Mouse (Mus musculus): ENCODE results near the gene Ogfod1. TPM values are rescaled to one million over a fixed set of nuclear protein-coding genes. Genes with fewer than 3 reads are reported as not detected.

Gene Ogfod1
- polyA plus RNA-seq (2015; fragmentation: Illumina TruSeq; extraction: RNeasy Lipid Tissue Mini Kit (QIAGEN cat#74804); ENCODE audit: insufficient read depth, low read depth, low replicate concordance), result 6.4 TPM

GRCm38 (mm10) chr8:94036944-94037524, at the start of gene Ogfod1, which contains the start of gene Nudt21:
Gene Ogfod1, plus strand, starts transcription at chr8:94037198.
Gene Nudt21, minus strand, starts transcription at chr8:94037031.

GRCm38 (mm10) chr8:94012013-94012951, 24.7 kb upstream of the Ogfod1 start, which contains the start of gene Amfr:
Gene Amfr, minus strand, starts transcription at chr8:94012842.

DNA sequence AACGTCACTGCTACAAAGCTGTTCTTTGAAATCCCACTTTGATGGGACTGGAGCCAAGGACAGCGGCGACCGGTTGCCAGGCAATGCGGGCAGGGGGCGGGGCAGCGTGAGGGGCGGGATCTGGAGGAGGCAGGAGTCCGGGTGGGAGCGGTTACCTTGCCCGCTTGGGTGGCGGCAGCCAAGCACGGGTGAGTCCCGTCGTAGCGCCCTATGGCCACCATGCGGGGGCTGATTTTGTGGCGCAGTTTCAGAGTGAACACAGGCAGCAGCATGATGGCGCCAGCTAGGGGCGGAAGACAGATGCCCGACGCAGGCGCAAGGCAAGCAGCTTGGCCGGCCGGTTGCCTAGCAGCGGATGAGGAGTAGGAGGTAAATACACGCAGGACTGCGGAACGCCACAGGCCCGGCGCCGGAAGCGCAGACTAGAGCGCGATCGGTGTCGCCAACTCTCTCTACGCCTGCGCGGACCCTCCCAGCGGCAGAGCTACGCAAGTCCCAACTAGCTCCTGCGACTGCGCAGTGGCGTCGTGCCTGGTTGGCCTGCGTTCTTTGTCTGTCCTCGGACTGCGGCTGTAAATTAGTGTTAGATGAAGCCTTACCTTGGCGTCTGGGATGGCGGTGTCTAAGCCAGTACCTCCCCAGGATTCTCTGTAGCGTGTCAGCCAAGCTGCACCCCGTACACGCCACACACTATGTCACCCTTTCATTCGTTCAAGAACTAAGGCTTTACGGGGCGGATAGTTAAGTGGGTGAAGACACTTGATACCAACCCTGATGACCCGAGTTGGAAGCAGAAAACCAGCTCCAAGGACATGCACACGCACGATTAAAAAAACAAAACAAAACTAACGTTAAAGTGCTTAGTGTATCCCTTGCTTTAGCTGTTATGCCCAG, 61.3 kb downstream of the Ogfod1 start, which contains the start of gene Bbs2:
Bbs2 (minus strand) TSS at position 848 of the 894 bp plus-strand sequence.

Other genes with a start within 250 kb of the Ogfod1 start
- 17.7 TPM for gene Gnao1, start 227.2 kb upstream of the Ogfod1 start, polyA plus RNA-seq (2015; fragmentation: Illumina TruSeq; extraction: RNeasy Lipid Tissue Mini Kit (QIAGEN cat#74804); ENCODE audit: insufficient read depth, low read depth, low replicate concordance)
- 24.7 TPM for gene Amfr, start 24.4 kb upstream of the Ogfod1 start, polyA plus RNA-seq (2015; fragmentation: Illumina TruSeq; extraction: RNeasy Lipid Tissue Mini Kit (QIAGEN cat#74804); ENCODE audit: insufficient read depth, low read depth, low replicate concordance)
- gene Nudt21, start 167 bp upstream of the Ogfod1 start, polyA plus RNA-seq (2015; fragmentation: Illumina TruSeq; extraction: RNeasy Lipid Tissue Mini Kit (QIAGEN cat#74804); ENCODE audit: insufficient read depth, low read depth, low replicate concordance), result 2.9 TPM
- gene Bbs2, start 61.7 kb downstream of the Ogfod1 start, polyA plus RNA-seq (2015; fragmentation: Illumina TruSeq; extraction: RNeasy Lipid Tissue Mini Kit (QIAGEN cat#74804); ENCODE audit: insufficient read depth, low read depth, low replicate concordance), result 9.0 TPM
- gene Mt4, start 100.0 kb downstream of the Ogfod1 start, polyA plus RNA-seq (2015; fragmentation: Illumina TruSeq; extraction: RNeasy Lipid Tissue Mini Kit (QIAGEN cat#74804); ENCODE audit: insufficient read depth, low read depth, low replicate concordance), result not detected
- not detected for gene Mt3, start 115.4 kb downstream of the Ogfod1 start, polyA plus RNA-seq (2015; fragmentation: Illumina TruSeq; extraction: RNeasy Lipid Tissue Mini Kit (QIAGEN cat#74804); ENCODE audit: insufficient read depth, low read depth, low replicate concordance)
- 331 TPM for gene Mt2, start 135.5 kb downstream of the Ogfod1 start, polyA plus RNA-seq (2015; fragmentation: Illumina TruSeq; extraction: RNeasy Lipid Tissue Mini Kit (QIAGEN cat#74804); ENCODE audit: insufficient read depth, low read depth, low replicate concordance)
- gene Mt1, start 141.9 kb downstream of the Ogfod1 start, polyA plus RNA-seq (2015; fragmentation: Illumina TruSeq; extraction: RNeasy Lipid Tissue Mini Kit (QIAGEN cat#74804); ENCODE audit: insufficient read depth, low read depth, low replicate concordance), result 627 TPM
- gene Nup93, start 177.4 kb downstream of the Ogfod1 start, polyA plus RNA-seq (2015; fragmentation: Illumina TruSeq; extraction: RNeasy Lipid Tissue Mini Kit (QIAGEN cat#74804); ENCODE audit: insufficient read depth, low read depth, low replicate concordance), result 6.7 TPM